Mouse (Mus musculus) adrenal gland, postnatal 25 days (tissue): ENCODE data around the gene Fam131b. TPM values are rescaled to one million over a fixed set of nuclear protein-coding genes. Genes with fewer than 3 reads are reported as not detected.

Experiments
- DNase-seq: peaks from one replicate; pipeline ENCODE4 v3.0.0; 2021; ENCODE audit warnings: mixed read lengths
- total RNA-seq: library from RNA; stranded (reverse); gene quantifications from 2 replicates; pipeline ENCODE4 v1.2.3, GENCODE M21; 2021

The Fam131b gene
- total RNA-seq, 1 experiment from 2014 or later, result not detected

DNA sequence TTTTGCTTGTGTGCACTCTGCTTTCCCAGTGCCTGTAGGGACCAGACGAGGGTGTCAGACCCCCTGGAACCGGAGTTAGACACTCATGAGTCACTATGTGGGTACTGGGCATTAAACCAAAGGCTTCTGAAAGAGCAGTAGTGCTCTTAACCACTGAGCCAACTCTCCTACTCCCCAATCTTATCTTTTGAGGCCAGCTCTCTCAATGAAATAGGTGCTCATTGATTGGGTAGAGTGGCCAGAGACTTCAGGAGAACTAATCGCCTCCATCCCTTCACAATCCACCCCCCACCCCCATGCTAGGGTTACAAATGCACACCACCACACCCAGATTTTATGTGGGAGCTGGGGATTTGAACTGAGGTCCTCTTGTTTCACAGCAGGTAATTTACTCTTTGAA, 4.3 kb upstream of the Fam131b start:
- no peak for DNase-seq

DNA sequence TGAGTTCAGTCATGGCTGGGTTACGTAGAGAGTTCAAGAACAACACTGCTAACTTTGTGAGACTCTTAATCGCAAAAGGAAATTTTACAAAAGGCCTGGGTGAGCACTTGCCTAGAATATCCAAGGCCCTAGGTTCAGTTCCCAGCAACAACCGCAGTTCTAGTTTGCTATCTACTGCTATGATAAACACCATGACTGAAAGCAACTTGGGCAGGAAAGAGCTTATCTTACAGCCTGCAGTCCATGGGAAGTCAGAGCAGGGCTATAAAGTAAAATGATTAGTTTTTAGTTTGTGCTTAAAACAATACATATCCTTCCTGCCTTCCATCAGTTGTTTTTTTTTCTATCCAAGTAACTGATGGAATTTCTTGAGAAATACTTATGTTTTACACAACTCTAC, 2.1 kb upstream of the Fam131b start:
- no peak for DNase-seq

DNA sequence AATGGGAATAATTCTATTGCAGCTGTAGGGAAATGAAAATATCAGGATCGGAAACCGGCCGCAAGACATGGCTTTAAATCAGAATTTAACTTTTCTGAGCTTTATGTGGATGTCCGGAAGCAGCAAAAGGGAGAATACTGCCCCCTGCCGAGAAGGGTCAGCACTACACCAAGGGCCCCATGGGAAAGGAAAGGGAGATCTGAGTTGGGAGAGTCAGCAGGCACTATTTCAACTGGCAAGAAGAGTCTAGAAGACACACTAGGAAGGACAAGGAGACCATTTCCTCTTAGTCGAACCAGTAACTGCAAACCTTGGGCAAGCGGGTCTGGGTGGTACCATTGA, 796 bp upstream of the Fam131b start:
- peak; percentile 69 for DNase-seq

DNA sequence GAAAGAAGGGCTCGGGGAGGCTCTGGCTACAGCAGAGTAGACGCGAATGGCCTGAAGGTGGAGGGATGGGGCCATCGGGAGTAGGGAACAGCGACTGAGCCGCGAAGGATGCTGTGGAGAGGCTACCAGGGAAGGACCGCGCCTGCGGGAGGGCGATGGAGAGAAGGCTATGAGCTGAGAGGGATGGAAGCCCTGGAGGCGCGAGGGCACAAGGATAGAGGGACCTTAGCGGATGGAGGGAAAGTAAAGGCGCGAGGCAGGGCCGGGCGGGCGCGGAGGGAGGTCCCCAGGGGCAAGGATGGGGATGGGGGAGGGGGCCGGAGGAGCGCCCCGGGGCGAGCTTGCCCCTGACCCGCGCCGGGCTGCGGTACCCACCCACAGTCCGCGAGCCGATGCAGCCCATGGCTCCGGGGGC, 369 bp downstream of the Fam131b start:
- peak; percentile 13 for DNase-seq

DNA sequence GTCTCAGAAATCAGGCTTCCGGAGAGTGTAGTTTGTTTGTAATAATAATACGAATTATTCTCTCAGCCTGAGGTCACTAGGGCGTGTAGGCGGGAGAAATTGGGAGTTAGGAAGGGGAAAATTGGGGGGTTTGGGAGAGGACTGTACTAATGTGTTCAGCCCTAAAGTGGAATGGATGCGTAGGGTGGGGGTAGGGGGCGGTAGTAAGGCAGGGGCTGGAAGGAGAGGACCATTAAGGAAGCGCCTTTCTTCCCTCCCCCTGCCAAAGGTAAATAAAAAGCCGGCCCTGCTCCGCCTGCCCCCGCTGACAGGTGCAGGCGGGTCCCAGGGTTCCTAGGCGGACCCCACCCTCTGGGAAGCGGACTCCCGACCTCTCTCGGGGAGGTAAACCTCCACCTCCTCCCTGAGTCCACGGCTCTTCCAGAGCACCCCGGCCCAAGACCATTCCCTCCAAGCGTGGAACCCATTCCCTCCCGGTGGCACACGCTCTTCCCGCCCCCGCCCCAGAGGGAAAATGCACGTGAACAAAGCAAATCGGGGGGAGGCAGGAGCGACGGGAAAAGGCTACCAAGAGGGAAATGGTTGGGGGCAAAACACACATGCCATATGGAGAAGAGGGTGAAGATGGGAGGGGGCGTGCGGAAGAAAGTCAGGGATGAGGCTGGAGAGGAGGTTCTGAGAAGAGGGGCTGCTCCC, 924 bp downstream of the Fam131b start:
- no peak for DNase-seq

DNA sequence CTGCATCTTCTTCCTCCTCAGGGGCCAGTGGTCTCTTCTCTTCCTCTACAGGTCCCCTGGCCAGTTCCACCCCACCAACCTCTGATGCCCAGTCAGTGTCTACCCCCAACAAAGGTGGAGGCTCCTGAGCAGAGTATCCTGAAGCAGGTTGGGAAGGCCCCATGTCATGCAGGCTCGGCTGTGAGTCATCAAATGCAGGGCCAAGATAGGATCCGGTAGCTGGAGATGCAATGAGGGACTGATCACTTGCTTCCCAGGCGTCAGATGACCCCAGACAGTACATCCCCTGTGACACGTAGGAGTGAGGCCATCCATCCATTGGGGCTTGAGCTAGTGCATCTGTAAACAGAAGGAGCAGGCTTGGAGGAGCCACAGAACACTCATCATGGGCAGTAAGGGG, 6.2 kb downstream of the Fam131b start:
- no peak for DNase-seq

DNA sequence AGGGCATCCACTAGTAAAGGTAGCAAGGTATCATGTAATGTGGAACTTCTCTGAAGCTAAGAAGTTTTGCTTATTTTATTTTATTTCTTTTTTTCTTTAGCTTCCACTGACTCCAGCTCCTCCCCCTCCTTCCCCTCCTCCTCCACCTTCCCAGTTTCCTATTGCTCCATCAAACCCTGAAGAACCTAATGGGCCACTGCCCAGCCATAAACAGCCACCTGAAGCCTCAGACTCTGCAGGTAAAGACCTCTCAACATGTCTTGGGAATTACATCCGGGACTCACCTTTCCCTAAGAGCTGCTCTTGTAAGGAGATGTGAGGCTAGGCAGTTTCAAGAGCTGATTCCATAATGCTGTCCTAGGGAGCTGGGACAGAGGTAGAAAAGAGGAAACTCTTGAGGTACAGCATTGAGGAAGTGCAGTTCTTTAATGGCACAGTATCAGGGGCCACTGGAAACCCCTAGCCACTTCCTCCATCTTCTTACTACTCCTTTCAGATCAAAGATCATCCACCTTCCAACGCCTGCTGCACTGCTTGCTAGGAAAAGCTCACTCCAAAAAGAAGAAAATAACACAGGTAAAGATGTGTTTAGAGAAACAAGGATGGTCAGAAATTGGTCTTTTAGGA, 13.9 kb downstream of the Fam131b start:
- DNase-seq, result no peak

DNA sequence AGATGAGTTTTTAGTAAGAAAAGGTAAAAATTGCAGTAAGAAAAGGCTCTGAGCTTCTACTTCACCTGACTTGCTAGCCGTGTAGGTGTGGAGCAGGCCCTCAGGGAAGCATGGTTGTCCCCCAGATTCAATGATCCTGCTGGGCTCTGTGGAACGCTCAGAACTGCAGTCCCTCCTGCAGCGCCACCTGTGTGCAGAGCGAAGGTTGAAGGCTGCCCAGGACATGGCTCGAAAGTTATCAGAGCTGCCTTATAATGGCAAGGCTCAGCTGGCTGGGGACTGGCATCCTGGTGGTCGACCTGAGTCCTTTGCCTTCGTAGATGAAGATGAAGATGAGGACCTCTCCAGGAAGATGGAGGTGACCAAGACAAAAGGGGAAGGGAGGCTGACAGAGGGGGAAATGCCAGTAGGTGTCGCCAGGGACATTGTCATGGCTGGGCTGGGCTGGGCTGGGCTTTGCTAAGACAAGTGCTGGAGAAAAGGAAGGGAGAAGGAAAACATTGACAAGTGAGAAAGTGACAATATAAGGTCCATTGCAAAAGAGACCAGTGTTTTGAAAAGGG, 14.5 kb downstream of the Fam131b start:
- no peak for DNase-seq

DNA sequence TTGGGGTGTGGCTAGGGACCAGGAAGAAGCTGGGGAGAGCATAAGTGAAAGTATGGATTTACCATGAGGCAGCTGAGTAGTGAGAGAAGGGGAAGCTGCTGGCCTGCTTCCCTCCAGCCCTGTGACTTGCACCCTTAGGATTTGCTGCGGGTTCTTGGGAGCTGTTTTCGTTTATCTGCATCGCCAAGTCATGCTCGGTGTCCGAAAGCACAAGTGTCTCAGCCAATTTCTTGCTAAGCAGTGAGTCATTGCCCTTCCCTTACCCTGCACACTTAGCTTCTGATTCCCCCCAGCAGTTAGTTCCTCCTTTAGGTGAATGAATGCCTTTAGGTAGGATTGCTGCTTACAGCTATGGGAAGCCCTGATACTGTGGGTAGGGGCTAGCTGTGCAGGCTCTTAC, 25.1 kb downstream of the Fam131b start:
- DNase-seq, result no peak

DNA sequence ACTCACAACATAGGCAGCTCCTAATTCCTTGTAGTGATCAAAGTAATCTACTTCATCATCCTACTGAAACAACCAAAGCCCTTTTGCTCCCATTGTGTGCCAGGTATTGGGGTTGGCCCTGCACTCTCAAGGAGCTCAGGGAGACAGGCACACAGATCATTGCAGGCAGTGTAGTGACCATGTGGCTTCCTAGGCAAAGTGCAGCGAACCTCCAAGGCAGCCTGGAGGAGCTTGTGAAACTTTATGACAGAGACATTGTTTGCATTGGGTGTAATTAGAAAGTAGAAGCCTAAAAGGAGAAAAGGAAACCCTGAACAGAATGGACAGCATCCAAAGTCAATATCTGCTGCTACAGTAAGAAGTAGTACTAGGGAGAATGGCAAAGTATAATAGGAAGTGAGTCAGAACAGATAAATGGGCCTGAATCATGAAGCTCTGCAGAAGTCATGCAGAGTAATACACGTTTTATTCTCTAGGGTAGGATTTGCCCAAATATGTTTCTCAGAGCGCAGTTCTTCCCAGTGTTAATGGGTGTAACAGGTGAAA, 28.8 kb downstream of the Fam131b start:
- DNase-seq, result no peak

DNA sequence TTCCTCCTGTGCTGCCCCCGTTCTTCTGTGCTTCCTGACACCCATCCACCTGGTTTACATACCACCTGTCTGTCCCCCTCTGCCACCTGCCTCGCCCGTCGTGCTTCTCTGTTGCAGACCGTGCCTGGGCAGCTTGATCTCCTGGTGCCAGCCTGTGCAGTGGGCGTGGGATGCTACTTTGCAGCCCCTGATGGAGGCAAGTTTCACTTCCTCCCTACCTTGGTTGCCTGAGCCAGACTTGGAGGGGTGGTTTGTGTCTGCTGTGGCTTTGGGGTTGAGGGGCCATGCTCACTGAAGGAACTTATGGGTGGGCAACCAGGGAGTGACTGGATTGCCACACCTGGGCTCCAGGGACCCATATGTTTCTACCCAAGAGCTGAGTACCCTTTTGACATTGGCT, 31.1 kb downstream of the Fam131b start:
- DNase-seq, result no peak

DNA sequence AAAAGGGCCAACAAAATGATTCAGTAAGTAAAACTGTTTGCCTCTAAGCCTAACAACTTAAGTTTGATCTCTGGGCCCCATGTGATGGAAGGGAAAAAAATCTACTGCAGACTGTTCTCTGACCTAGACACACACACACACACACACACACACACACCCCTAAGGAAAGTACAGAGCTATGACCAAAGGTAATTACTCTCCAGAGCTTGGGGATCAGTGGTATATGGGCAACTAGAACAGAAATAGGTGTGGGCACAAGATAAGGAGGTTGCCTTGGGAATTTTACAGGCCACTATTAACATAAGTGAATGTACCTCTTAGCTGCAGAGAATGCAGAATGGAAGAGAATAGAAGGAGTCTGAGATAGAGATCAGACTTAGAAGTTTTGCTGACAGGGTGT, 36.9 kb downstream of the Fam131b start:
- no peak for DNase-seq

DNA sequence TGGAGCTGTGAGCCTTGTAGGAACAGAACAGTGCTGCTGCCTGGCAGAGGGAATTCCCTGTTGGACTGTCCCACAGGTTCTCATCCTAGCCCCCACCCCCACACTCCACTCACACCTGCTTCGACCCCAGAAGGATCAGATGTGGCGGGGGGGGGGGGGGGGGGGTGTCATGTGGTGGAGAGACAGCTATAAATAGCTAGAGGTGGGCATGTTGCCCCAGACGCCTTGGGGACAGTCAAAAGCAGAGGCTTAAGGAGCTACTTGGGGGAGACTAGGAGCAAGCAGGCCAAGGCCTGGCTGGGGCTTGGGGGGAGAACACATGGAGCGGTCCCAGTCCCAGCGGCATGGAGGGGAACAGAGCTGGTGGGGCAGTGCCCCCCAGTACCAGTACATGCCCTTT, 38.0 kb downstream of the Fam131b start, which contains the start of gene Clcn1:
TSS of gene Clcn1 (plus strand) at position 238 of the 400 bp plus-strand sequence.
- no peak for DNase-seq

DNA sequence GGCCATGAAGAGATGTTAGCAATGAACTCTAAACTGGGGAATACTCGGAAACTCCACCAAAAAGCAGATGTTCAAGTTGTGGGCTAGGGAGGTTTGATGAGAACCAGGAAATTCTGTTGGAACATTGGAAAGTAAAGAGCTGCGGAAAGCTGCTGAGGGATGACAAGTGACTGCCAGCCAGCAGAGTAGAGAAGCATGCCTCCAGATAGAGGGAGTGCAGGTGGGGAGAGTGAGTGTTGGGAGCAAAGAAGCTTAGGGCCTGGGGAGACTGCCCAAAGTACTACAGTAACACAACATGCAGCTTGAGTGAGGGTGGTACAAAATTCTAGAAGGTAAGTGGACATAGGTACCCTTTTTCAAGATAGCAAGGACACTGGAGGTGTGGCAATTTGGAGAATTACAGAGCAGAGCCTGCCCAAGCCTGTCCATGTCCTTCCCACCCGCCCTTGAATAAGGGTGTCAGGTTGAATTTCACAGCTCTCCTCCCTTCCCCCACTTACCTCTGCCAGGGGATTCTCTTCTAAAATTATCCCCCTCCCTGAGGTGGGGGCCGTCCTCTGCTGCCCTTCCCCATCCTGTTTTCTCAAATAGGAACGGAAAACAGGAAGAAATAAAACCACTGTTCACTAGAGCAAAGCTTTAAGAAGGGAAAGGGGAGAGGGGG, 41.4 kb downstream of the Fam131b start:
- DNase-seq, result no peak

DNA sequence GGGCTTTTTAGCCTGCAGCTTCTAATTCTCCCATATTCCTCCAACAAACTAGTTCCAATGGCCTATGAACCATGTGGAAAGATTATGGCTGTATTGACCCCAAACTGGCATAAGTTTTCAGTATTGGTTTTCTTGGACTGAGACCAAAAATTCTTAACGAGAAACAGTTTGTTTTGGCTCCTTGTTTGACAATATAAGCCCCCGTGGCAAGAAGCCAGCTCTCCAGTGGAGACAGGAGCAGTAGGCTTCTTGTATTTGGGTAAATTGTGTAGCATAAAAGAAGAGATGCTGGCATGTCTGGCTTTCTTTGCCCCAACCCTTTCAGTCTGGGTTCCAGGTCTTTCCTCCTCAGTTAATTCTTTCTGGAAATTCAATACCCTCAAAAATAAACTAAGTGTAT, 48.3 kb downstream of the Fam131b start:
- DNase-seq, result no peak

DNA sequence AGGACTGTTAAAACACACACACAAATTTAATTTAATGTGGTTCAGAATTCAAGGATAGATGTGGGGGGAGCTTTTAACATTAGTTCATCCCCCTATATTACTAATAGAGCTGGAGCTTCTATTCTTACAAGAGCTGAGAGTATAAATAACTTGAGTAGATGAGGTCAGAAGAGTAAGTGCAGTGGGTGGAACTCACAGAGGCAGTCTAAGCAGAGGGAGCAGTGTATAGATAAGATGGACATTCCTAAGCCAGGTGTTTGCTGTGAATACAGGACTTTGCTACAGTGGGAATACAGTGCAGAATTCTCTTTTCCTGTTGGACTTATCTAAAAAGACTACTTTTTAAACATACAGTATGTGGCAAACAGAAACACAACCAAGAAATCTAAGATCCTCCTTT, 53.6 kb downstream of the Fam131b start:
- DNase-seq, result no peak

DNA sequence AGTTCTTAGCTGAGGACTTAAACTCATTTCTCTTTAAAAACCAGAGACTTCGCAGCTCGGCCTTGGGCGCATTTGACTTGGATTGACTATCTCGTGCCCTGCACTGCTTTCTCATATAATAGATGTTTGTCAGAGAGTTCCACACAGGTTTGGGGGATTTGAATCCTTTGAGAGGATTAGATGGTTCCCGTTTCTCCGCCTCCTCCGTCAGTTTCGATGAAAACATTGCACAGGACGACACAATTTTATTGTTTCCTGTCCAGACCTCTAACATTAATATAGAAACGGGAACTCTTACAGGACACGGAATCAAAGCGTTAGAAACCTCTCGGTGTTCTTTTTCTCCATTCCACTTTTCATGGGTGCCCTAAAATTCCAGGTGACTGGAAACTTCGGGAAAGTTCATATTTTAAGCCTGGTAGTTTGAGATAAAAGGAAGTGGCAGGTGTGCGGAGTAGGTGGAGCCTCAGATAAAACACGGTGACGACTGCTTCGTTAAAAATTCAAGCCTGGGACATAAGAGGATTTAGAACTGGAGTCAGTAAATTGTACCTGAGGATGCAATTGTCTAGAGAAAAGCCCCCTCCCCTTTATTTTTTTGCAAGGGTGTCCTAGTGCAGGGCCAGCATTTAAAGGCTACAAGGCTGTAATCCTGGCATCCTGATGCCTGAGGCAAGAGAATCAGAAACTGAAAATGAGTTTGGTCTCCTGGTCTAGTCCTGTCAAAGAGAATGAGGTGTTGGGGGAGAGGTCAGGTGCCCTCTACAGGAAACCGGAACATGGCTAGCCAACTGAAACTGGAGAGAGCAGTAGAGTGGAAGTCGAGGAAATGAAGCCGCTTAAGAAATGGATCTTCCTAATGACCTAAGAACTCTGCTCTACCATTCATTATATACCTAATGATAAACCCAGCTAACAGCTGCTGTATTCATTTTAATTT, 58.8 kb downstream of the Fam131b start:
- no peak for DNase-seq

Other genes with a start within 250 kb of the Fam131b start
- not detected in 2 replicates for gene Tas2r139, start 183.7 kb downstream of the Fam131b start, total RNA-seq
- gene Tas2r144, start 109.3 kb downstream of the Fam131b start, total RNA-seq, result not detected in 2 replicates
- 263 and 300 TPM in 2 replicates for gene Gstk1, start 78.7 kb downstream of the Fam131b start, total RNA-seq
- 3.9 TPM in 2 replicates for gene Tmem139, start 62.7 kb downstream of the Fam131b start, total RNA-seq
- gene Casp2, start 59.7 kb downstream of the Fam131b start, total RNA-seq, result 29.7 and 36.5 TPM in 2 replicates
- gene Clcn1, start 38.0 kb downstream of the Fam131b start, total RNA-seq, result 0.21 TPM in 1 of 2 replicates, not detected in the other
- 105 and 140 TPM in 2 replicates for gene Zyx, start 25.0 kb upstream of the Fam131b start, total RNA-seq
- gene Epha1, start 48.6 kb upstream of the Fam131b start, total RNA-seq, result 0.48 and 0.55 TPM in 2 replicates
- gene Tas2r143, start 75.6 kb upstream of the Fam131b start, total RNA-seq, result 7.4 and 11.8 TPM in 2 replicates
- gene Tas2r135, start 80.8 kb upstream of the Fam131b start, total RNA-seq, result 7.3 and 9.4 TPM in 2 replicates
- gene Tas2r126, start 109.9 kb upstream of the Fam131b start, total RNA-seq, result 4.2 and 5.6 TPM in 2 replicates
- not detected in 2 replicates for gene Olfr458, start 140.6 kb upstream of the Fam131b start, total RNA-seq
- not detected in 2 replicates for gene Olfr457, start 151.7 kb upstream of the Fam131b start, total RNA-seq
- not detected in 2 replicates for gene Olfr456, start 162.6 kb upstream of the Fam131b start, total RNA-seq
- not detected in 2 replicates for gene Olfr455, start 222.9 kb upstream of the Fam131b start, total RNA-seq